Mouse (Mus musculus) heart, embryonic 16.5 days (tissue): Measurements from ENCODE around the gene Sord. TPM values are rescaled to one million over a fixed set of nuclear protein-coding genes. Genes with fewer than 3 reads are reported as not detected.

Experiments
- ATAC-seq: fragments of 200-750 bp; cut with Nextera tagmentation; replicated peaks from 2 replicates; pipeline ENCODE4 v1.8.0; 2017; ENCODE audit warnings: moderate number of reproducible peaks; ENCODE audit not compliant: insufficient read depth, low FRiP score; ENCODE audit errors: extremely low read depth
- H3K27ac ChIP-seq: fragments of 300-500 bp; sonication (generic); 2 replicates; pipeline ENCODE4 v1.5.1; 2014; ENCODE audit warnings: mild to moderate bottlenecking, low read length, control low read depth, moderate library complexity
- H3K27me3 ChIP-seq: fragments of 300-500 bp; sonication (generic); 2 replicates; pipeline ENCODE4 v1.6.1; 2014; ENCODE audit warnings: low read length, mixed read lengths; ENCODE audit not compliant: control insufficient read depth, insufficient read depth
- H3K36me3 ChIP-seq: fragments of 300-500 bp; sonication (generic); 2 replicates; pipeline ENCODE4 v1.6.1; 2014; ENCODE audit not compliant: control insufficient read depth, insufficient read depth
- H3K4me1 ChIP-seq: fragments of 300-500 bp; sonication (generic); 2 replicates; pipeline ENCODE4 v1.6.1; 2014; ENCODE audit warnings: low read length, mixed read lengths; ENCODE audit not compliant: control insufficient read depth, insufficient read depth
- H3K4me2 ChIP-seq: fragments of 300-500 bp; sonication (generic); 2 replicates; pipeline ENCODE4 v1.6.1; 2014; ENCODE audit warnings: low read depth, mild to moderate bottlenecking, control low read depth, low read length
- H3K4me3 ChIP-seq: fragments of 300-500 bp; sonication (generic); 2 replicates; pipeline ENCODE4 v1.5.1; 2014; ENCODE audit warnings: mild to moderate bottlenecking, control low read depth, low read length
- H3K9ac ChIP-seq: fragments of 300-500 bp; sonication (generic); 2 replicates; pipeline ENCODE4 v1.6.1; 2014; ENCODE audit warnings: low read length, control low read depth
- H3K9me3 ChIP-seq: fragments of 300-500 bp; sonication (generic); replicated peaks from 2 replicates; pipeline ENCODE4 v1.6.1; 2016; ENCODE audit warnings: low read length; ENCODE audit not compliant: control insufficient read depth
- WGBS: fragments of 180-500 bp; shearing (Covaris S2); extraction: QIAGEN DNeasy Blood & Tissue Kit; methylation state at CpG from one replicate; pipeline ENCODE4 v1.1.7; 2014; 5-methylcytosine and 5-hydroxymethylcytosine counted together
- polyA plus RNA-seq: library from polyadenylated mRNA; unstranded; fragments of >200 nt; fragmentation: Nextera tagmentation; extraction: Ambion mirVana; gene quantifications from 2 replicates; pipeline ENCODE4 v1.2.1, GENCODE M21; 2015

The Sord gene
- polyA plus RNA-seq, 1 experiment from 2014 or later, result 73.7 TPM

DNA sequence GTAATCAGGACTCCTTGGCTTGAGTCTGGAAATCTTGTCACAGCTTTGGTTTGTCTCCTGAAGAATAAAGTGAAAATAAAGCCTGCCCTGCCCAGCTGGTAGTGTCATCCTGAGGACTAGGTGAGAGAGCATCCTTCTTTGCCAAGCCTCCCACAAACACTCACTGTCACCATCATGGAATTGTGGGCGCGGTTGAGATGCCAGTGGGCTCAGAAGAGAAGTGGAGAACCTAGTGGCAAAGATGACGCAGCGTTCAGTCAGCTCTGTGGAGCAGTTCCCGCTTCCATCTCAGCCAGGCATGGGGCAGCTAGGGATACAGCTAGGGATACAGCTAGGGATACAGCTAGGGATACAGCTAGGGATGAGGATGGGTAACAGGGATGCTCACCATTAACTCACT lies 21.4 kb downstream of the Sord start:
- H3K9ac ChIP-seq, result no peak overlapping the region
- no peak overlapping the region for H3K4me3 ChIP-seq
- no peak overlapping the region for H3K4me2 ChIP-seq
- no peaks in the 10 kb centered on the region for H3K9me3 ChIP-seq
- 94% methylated on average over 5 of the region's 5 CpGs for WGBS
- no peaks in the 10 kb centered on the region for H3K27me3 ChIP-seq
- H3K27ac ChIP-seq, result no peak overlapping the region
- H3K36me3 ChIP-seq, result peaks cover 7% of the 10 kb centered on the region
- no peak for ATAC-seq
- no peaks in the 10 kb centered on the region for H3K4me1 ChIP-seq

DNA sequence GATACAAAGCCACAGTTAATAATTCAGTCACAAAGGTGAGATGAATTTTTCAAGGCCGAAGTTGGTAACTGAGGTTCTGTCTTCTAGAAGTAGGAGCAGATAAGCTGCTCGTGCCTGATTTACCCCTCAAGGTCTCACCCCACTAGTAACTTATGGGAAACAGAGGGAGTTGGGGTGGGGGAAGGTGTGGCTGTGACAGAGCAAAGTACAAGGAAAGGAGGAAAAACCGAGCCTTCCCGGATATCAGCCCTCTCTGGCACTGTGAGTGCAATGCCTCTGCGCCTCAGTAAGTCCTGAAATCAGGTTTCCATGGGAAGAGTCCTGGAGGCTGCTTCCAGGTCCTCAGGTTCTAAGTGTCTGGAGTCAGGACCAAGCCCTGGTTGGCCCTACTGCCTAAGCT lies 26.2 kb downstream of the Sord start:
- Histone ChIP-seq H3K27ac (no peak overlapping the region), H3K9ac (no peak overlapping the region), H3K4me2 (no peak overlapping the region), H3K4me3 (no peak overlapping the region), H3K36me3 (peaks cover 18% of the 10 kb centered on the region), H3K4me1 (no peaks in the 10 kb centered on the region), H3K27me3 (no peaks in the 10 kb centered on the region), H3K9me3 (no peaks in the 10 kb centered on the region)
- 80% methylated on average over 5 of the region's 5 CpGs for WGBS
- ATAC-seq, result no peak

DNA sequence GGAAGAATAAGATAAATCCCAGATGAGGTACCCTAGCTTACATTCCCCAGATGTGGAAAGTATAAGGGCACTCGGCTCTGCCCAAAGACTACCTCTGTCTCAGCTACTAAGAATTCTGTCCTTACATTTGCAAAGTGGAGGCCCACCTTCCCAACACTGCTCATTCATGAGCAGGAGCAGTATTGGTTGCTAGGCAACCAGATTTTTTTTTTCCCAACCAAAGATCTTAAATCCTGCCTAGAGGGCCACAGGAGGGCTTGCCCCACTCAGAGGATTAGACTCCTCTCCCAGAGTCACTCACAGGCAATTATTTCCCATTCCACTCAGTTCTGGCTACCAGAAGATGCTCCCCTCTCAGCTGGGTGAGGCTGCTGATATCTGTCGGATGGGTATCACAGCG lies 30.1 kb downstream of the Sord start:
- no peak for ATAC-seq
- no peak overlapping the region for H3K27ac ChIP-seq
- H3K9ac ChIP-seq, result no peak overlapping the region
- WGBS, result 83% methylated on average over 3 of the region's 3 CpGs
- no peak overlapping the region for H3K4me2 ChIP-seq
- peaks cover 11% of the 10 kb centered on the region for H3K36me3 ChIP-seq
- no peak overlapping the region for H3K4me3 ChIP-seq
- H3K4me1 ChIP-seq, result no peaks in the 10 kb centered on the region
- H3K27me3 ChIP-seq, result no peaks in the 10 kb centered on the region
- no peaks in the 10 kb centered on the region for H3K9me3 ChIP-seq

DNA sequence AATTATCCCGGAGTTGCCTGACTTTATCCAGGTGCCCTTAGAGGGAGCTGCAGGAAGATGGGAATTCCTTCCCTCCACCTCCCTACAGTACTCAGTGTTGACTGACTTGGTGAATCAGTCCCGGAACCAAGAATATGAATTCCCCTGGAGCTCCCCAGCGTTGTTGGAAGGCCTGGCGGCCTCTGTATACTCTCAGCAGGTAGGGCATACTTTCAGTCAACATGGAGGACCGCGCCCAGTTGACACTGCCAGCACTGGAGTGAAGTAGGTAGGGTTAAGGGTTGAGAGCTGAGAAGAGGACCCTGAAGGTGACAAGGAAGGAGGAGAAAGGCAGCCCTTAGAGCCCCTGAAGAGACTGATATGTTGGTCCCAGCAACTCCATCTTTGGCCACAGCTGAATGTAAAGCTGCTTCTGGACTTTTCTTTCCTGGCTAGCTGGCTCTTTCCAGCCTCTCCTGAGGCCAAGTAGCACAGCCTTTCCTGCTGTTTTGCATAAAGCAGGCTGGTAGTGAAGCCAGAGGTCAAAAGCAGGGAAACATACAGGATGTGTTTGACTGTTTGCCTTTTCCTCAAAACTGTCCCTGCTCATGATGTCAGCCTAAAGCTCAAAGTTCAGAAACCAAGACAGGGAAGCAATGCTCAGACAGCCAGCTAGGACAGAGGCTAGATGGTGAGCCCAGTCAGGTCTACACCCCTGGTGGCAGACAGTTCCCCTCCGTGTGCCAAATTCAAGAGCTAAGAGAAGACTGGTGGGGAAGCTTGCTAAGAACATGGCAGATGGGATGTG lies 32.1 kb downstream of the Sord start:
- H3K9me3 ChIP-seq, result no peaks in the 10 kb centered on the region
- H3K9ac ChIP-seq, result no peak overlapping the region
- H3K4me1 ChIP-seq, result no peaks in the 10 kb centered on the region
- H3K27ac ChIP-seq, result no peak overlapping the region
- peaks cover 5% of the 10 kb centered on the region for H3K36me3 ChIP-seq
- 84% methylated on average over 7 of the region's 7 CpGs for WGBS
- no peaks in the 10 kb centered on the region for H3K27me3 ChIP-seq
- no peak overlapping the region for H3K4me2 ChIP-seq
- H3K4me3 ChIP-seq, result no peak overlapping the region
- ATAC-seq, result no peak

DNA sequence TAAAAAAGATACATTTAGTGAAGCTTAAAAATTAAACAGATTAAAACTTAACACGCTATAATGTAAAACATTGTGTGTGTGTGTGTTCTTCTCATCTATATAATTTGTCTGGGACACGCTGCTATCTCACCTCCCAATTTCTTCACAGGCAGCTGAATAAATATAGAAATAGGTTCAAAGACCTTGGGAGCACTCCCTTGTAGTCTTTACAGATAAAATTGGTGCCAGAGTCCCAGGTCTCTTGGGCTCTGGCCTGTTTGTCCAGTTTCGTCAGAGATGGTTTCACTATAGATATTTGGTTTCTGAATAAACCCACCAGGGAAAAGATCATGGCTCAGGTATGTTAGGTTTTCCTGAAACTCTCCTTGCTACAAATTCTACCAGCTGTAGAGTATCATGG lies 44.2 kb downstream of the Sord start:
- no peak for ATAC-seq
- Histone ChIP-seq H3K27me3 (no peaks in the 10 kb centered on the region), H3K4me2 (no peak overlapping the region), H3K9me3 (no peaks in the 10 kb centered on the region), H3K9ac (no peak overlapping the region), H3K27ac (no peak overlapping the region), H3K4me3 (no peak overlapping the region), H3K36me3 (no peaks in the 10 kb centered on the region), H3K4me1 (no peaks in the 10 kb centered on the region)
- 81% methylated on average over 3 of the region's 3 CpGs for WGBS

DNA sequence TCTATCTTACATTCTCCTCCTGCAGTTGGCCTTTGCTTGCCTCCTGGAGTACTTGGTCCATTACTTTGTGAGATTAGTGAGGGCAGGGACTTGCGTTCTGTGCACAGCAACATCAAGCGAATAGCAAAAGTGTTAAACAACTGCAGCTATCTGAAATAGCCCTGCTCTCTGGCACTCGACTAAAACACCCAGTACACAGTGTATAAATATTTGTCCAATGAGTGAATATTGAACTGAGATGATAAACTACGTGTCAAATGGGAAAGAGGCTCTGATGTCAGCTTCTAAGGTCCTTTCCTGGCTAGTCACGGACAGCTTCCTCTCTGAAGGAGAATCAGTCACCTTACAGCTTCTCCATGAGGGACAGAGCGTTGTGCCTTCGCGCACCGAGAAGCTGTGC lies 49.5 kb downstream of the Sord start:
- H3K9me3 ChIP-seq, result no peaks in the 10 kb centered on the region
- WGBS, result 72% methylated on average over 9 of the region's 9 CpGs
- no peaks in the 10 kb centered on the region; the same call in 1 of the 2 replicates for H3K27me3 ChIP-seq
- no peak overlapping the region for H3K4me3 ChIP-seq
- H3K27ac ChIP-seq, result no peak overlapping the region
- H3K4me1 ChIP-seq, result no peaks in the 10 kb centered on the region
- no peaks in the 10 kb centered on the region for H3K36me3 ChIP-seq
- no peak overlapping the region for H3K4me2 ChIP-seq
- no peak for ATAC-seq
- H3K9ac ChIP-seq, result no peak overlapping the region

DNA sequence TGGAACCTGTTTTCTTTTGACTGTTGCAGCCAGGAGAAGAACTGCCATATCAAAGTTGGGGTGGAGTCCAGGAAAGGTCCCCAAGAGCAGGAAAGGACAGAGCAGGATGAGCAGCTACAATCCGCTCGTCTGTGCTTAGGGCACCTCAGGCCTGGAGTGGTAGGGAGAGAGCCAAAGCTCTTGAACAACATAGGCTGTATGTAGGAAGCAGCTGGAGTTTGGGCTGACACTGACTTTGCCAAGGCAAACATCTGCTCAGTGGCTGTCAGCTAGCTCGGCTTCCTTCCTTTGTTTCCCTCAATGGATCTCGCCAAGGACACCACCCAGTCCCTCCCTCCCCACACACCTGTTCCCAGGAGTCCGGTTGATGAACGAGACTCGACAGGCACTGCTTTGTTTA lies 51.6 kb downstream of the Sord start:
- Histone ChIP-seq H3K4me3 (no peak overlapping the region), H3K36me3 (no peaks in the 10 kb centered on the region), H3K9me3 (no peaks in the 10 kb centered on the region), H3K27ac (no peak overlapping the region; the same call in 1 of the 2 replicates), H3K9ac (no peak overlapping the region), H3K4me1 (no peaks in the 10 kb centered on the region), H3K4me2 (no peak overlapping the region), H3K27me3 (peaks cover 5% of the 10 kb centered on the region; the same call in 1 of the 2 replicates)
- peak; percentile 81 for ATAC-seq
- 44% methylated on average over 7 of the region's 7 CpGs for WGBS

DNA sequence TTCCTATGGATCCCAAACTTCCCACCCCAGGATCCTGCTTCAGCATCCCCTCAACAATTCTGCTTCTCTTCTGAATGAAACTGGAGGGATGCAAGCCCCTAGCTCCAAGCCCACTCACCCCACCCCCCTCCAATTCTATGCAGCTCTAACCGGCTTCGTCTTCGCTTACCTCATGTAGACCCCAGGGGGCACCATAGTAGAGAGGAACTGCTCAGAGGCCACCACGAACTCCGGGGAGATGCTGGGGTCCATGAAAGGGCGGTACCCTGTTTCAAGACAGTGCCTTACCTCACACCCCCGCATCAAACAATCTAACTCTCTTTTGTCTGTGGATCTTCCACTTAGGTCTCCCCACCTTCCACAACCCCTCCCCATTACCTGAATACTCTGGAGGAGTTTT lies 60.4 kb downstream of the Sord start:
- H3K27ac ChIP-seq, result no peak overlapping the region
- ATAC-seq, result no peak
- peaks cover 10% of the 10 kb centered on the region for H3K4me1 ChIP-seq
- no peak overlapping the region for H3K4me3 ChIP-seq
- peaks cover 70% of the 10 kb centered on the region for H3K27me3 ChIP-seq
- no peak overlapping the region for H3K9ac ChIP-seq
- H3K36me3 ChIP-seq, result no peaks in the 10 kb centered on the region
- 7% methylated on average over 7 of the region's 7 CpGs for WGBS
- H3K9me3 ChIP-seq, result no peaks in the 10 kb centered on the region
- no peak overlapping the region for H3K4me2 ChIP-seq

DNA sequence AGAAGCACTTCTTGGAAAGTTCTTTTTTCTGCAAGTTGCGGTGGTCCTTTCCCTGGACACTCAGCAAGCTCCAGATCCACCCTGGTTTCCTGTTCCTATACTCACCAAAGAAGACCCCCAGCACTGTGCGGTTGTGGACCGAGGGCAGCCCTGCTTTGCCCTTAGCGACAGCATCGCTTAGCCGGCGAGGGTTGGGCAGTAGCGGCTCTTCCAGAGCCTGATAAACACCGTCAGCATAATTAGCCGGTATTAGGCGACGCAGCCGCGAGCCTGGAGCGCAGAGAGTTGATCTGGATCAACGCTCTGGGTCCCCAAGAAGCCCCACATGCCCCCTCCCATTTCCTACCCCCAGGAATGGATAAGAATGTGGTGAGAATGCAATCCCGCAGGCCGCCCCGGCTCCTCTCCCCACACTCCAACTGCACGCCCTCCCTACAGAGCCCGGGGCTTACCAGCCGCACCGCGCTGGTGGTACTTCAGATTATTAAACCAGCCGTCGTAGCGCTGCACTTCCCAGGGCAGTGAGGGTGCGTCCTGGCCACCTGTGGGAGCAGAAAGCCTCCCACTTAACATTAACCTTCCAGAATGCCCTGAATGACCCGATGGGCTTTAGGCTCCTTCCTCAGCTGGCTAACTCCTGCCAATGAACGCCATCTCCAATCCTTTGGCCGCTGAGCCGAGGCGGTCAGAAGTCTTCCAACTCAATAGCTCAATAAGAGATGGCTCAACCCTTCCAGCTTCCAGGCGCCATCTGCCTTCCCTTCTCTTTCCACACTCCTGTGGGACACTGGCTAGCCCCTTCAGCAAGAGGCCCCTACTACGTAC lies 62.9 kb downstream of the Sord start:
- H3K27ac ChIP-seq, result no peak overlapping the region
- peaks cover 25% of the 10 kb centered on the region for H3K4me1 ChIP-seq
- no peaks in the 10 kb centered on the region for H3K36me3 ChIP-seq
- H3K4me3 ChIP-seq, result peak overlapping the region; percentile 45
- H3K4me2 ChIP-seq, result peak overlapping the region; percentile 33
- no peak overlapping the region for H3K9ac ChIP-seq
- WGBS, result 3% methylated on average over 35 of the region's 35 CpGs
- ATAC-seq, result no peak
- peaks cover 84% of the 10 kb centered on the region for H3K27me3 ChIP-seq
- no peaks in the 10 kb centered on the region for H3K9me3 ChIP-seq
